12 mouse cellular contexts compared by ENCODE assay signal in the genomic region with DNA sequence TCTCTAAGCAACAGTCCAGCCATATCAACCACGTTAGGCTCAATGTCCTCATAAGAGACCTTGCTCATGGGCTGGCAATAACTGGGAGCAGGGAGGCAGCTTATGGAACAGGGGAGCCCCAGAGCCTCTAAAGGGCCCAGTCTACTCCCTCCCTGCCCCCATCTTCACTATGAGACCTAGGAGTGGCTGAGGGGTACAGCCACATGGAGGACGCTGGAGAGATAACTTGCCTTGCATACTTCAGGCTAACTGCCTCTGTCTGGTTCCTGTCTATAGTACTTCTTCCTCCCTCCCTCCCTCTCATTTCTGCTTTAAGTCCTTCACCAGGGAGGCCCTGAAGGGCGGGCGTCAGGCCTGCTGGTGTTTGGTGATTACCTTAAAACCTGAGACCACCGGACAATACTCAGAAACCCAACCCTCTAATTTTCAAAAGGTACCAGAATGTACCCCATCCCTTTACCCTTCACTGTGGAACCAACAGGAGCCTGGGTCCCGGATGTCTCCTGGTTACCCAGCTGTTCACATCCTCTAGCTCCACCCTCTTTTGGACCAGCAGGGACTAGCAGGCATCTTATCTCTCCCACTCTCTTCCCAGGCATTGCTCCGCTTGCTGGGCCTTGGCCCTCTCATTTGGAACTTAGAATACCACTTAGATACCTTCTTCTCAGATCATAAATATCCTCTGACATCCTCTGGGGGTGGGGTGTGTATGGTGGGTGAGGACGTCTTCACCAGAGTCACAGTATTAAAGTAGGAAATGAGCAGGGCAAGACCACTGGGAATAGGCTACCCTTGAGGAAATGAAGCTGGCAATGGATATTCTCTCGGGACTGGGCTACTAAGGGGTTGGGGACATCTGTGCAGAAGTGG. TPM values are rescaled to one million over a fixed set of nuclear protein-coding genes. Genes with fewer than 3 reads are reported as not detected.
DNase-seq lines count a peak whose midpoint lies in the region; ATAC-seq lines count a peak whose summit lies in the region.
"Had no signal": no experiment of that assay in that cellular context is flagged by ENCODE, and none has a peak within 500 bp of the region (broad histone marks: within the 10 kb centered on the region; RNA-seq: fewer than 3 reads in every experiment).

No protein-coding gene starts in this region.

- no peaks in the 10 kb centered on the region for H3K9me3 ChIP-seq in heart, embryonic 15.5 days (replicated peaks)
- no peaks in the 10 kb centered on the region for H3K9me3 ChIP-seq in neural tube, embryonic 13.5 days
- no peaks in the 10 kb centered on the region for H3K9me3 ChIP-seq in limb, embryonic 15.5 days
- H3K9me3 ChIP-seq in forebrain, embryonic 14.5 days (replicated peaks; ENCODE audit: control insufficient read depth, low read length), result no peaks in the 10 kb centered on the region

- H3K4me3 ChIP-seq in heart, embryonic 15.5 days, result no peak overlapping the region
- H3K4me3 ChIP-seq in neural tube, embryonic 13.5 days, result no peak overlapping the region
- no peak overlapping the region for H3K4me3 ChIP-seq in limb, embryonic 15.5 days
- H3K4me3 ChIP-seq in forebrain, embryonic 14.5 days (ENCODE audit: low read depth, low read length), result no peak overlapping the region

- 0 out of 2 replicates have a peak overlapping the region, but pooled peaks have one; percentile 7 for H3K9ac ChIP-seq in heart, embryonic 15.5 days
- H3K9ac ChIP-seq in neural tube, embryonic 13.5 days, result 0 out of 2 replicates have a peak overlapping the region, but pooled peaks have one; percentile 38
- H3K9ac ChIP-seq in limb, embryonic 15.5 days, result no peak overlapping the region
- no peak overlapping the region for H3K9ac ChIP-seq in forebrain, embryonic 14.5 days (ENCODE audit: low read length)

- H3K36me3 ChIP-seq in heart, embryonic 15.5 days, result no peaks in the 10 kb centered on the region
- H3K36me3 ChIP-seq in neural tube, embryonic 13.5 days, result no peaks in the 10 kb centered on the region
- H3K36me3 ChIP-seq in limb, embryonic 15.5 days, result no peaks in the 10 kb centered on the region
- no peaks in the 10 kb centered on the region for H3K36me3 ChIP-seq in forebrain, embryonic 14.5 days (ENCODE audit: control insufficient read depth, insufficient read depth, low read length)

- intact Hi-C loops in heart, postnatal 25 days (cut with DNase I), result no loop called here

- no peak overlapping the region for H3K4me2 ChIP-seq in heart, embryonic 15.5 days
- no peak overlapping the region for H3K4me2 ChIP-seq in neural tube, embryonic 13.5 days
- no peak overlapping the region for H3K4me2 ChIP-seq in limb, embryonic 15.5 days
- H3K4me2 ChIP-seq in forebrain, embryonic 14.5 days (ENCODE audit: low read length), result no peak overlapping the region

- WGBS in heart, embryonic 15.5 days, result 64% methylated on average over 9 of the region's 9 CpGs
- WGBS in neural tube, embryonic 13.5 days, result 83% methylated on average over 9 of the region's 9 CpGs
- 75% methylated on average over 9 of the region's 9 CpGs for WGBS in limb, embryonic 15.5 days
- 81% methylated on average over 9 of the region's 9 CpGs for WGBS in forebrain, embryonic 14.5 days

- no peak for ATAC-seq in heart, embryonic 15.5 days (replicated peaks; ENCODE audit: insufficient number of reproducible peaks, insufficient read depth, low FRiP score, low read depth)
- ATAC-seq in neural tube, embryonic 13.5 days (ENCODE audit: low read depth), result no peak
- no peak for ATAC-seq in limb, embryonic 15.5 days (ENCODE audit: insufficient number of reproducible peaks, low FRiP score, low TSS enrichment, low read depth)
- ATAC-seq in forebrain, embryonic 14.5 days, result no peak

- H3K4me1 ChIP-seq in heart, embryonic 15.5 days (replicated peaks), result peaks cover 62% of the 10 kb centered on the region
- peaks cover 53% of the 10 kb centered on the region for H3K4me1 ChIP-seq in neural tube, embryonic 13.5 days (replicated peaks)
- H3K4me1 ChIP-seq in limb, embryonic 15.5 days, result peaks cover 36% of the 10 kb centered on the region
- peaks cover 25% of the 10 kb centered on the region for H3K4me1 ChIP-seq in forebrain, embryonic 14.5 days (ENCODE audit: control insufficient read depth, insufficient read depth, low read length)

- H3K27ac ChIP-seq in heart, embryonic 15.5 days, result peak overlapping the region; percentile 88
- no peak overlapping the region for H3K27ac ChIP-seq in neural tube, embryonic 13.5 days (replicated peaks)
- H3K27ac ChIP-seq in limb, embryonic 15.5 days, result peak overlapping the region; percentile 80; the same call in 1 of the 2 replicates
- no peak overlapping the region for H3K27ac ChIP-seq in forebrain, embryonic 14.5 days (ENCODE audit: low read depth, low read length)

- no peak for DNase-seq in heart, postnatal 25 days (ENCODE audit: low spot score)
- DNase-seq in neural tube, embryonic 10.5 days (ENCODE audit: extremely low spot score, low spot score), result no peak
- DNase-seq in yolk sac, embryonic 10.5 days (ENCODE audit: low spot score), result peak; percentile 18
- no peak for DNase-seq in forebrain, embryonic 14.5 days (ENCODE audit: low spot score)
- DNase-seq in kidney, adult 11 months, result no peak
- DNase-seq: adrenal gland, adult 8-10 months; right cerebral cortex, postnatal 14 days; thymus, postnatal 25 days had no signal

- no peaks in the 10 kb centered on the region for H3K27me3 ChIP-seq in heart, embryonic 15.5 days
- H3K27me3 ChIP-seq in neural tube, embryonic 13.5 days, result no peaks in the 10 kb centered on the region
- no peaks in the 10 kb centered on the region for H3K27me3 ChIP-seq in limb, embryonic 15.5 days
- no peaks in the 10 kb centered on the region for H3K27me3 ChIP-seq in forebrain, embryonic 14.5 days (replicated peaks; ENCODE audit: control insufficient read depth, insufficient read depth, low read length)

RNA-seq across cellular contexts. Expression of gene Gnb1, which starts 1.8 kb away (rescaled TPM):
- 308 and 345 TPM in 2 replicates for polyA plus RNA-seq in heart, embryonic 15.5 days (2015; fragmentation: Nextera tagmentation; extraction: Ambion mirVana)
- 100 to 1,000 TPM; 166 to 196 TPM for total RNA-seq in heart, postnatal 25 days (2021)
- polyA plus RNA-seq in neural tube, embryonic 13.5 days (2015; fragmentation: Nextera tagmentation; extraction: Ambion mirVana), result 1,009 and 1,019 TPM in 2 replicates
- 391 and 399 TPM in 2 replicates for polyA plus RNA-seq in limb, embryonic 15.5 days (2015; fragmentation: Nextera tagmentation; extraction: Ambion mirVana)
- polyA plus RNA-seq in forebrain, embryonic 14.5 days (2014; fragmentation: Nextera tagmentation; extraction: Ambion mirVana), result 1,105 and 1,139 TPM in 2 replicates

RNA-seq across cellular contexts. Expression of gene Tmem52, which starts 20.4 kb away (rescaled TPM):
- not detected in 2 replicates for polyA plus RNA-seq in heart, embryonic 15.5 days (2015; fragmentation: Nextera tagmentation; extraction: Ambion mirVana)
- 1 to 10 TPM; 7.1 to 8.1 TPM for total RNA-seq in heart, postnatal 25 days (2021)
- polyA plus RNA-seq in neural tube, embryonic 13.5 days (2015; fragmentation: Nextera tagmentation; extraction: Ambion mirVana), result not detected in 2 replicates
- polyA plus RNA-seq in limb, embryonic 15.5 days (2015; fragmentation: Nextera tagmentation; extraction: Ambion mirVana), result 0.79 and 1.1 TPM in 2 replicates
- polyA plus RNA-seq in forebrain, embryonic 14.5 days (2014; fragmentation: Nextera tagmentation; extraction: Ambion mirVana), result 0.40 TPM in 1 of 2 replicates, not detected in the other
- polyA plus RNA-seq: embryonic facial prominence, embryonic 11.5 days had no signal

Comparison
In these comparisons a context has a peak if more than half of its experiments do, and no peak if none do; other contexts are left out.
1. H3K27ac ChIP-seq: peak in heart, embryonic 15.5 days (single experiment) and limb, embryonic 15.5 days (single experiment); none in neural tube, embryonic 13.5 days (single experiment) and forebrain, embryonic 14.5 days (single experiment).
2. H3K9ac ChIP-seq: peak in heart, embryonic 15.5 days (single experiment) and neural tube, embryonic 13.5 days (single experiment); none in limb, embryonic 15.5 days (single experiment) and forebrain, embryonic 14.5 days (single experiment).